Mouse (Mus musculus): ENCODE data around the gene Bbs4. TPM values are rescaled to one million over a fixed set of nuclear protein-coding genes. Genes with fewer than 3 reads are reported as not detected.

Bbs4 gene
- polyA plus RNA-seq, 1 experiment from 2014 or later, result 14.3 TPM

DNA sequence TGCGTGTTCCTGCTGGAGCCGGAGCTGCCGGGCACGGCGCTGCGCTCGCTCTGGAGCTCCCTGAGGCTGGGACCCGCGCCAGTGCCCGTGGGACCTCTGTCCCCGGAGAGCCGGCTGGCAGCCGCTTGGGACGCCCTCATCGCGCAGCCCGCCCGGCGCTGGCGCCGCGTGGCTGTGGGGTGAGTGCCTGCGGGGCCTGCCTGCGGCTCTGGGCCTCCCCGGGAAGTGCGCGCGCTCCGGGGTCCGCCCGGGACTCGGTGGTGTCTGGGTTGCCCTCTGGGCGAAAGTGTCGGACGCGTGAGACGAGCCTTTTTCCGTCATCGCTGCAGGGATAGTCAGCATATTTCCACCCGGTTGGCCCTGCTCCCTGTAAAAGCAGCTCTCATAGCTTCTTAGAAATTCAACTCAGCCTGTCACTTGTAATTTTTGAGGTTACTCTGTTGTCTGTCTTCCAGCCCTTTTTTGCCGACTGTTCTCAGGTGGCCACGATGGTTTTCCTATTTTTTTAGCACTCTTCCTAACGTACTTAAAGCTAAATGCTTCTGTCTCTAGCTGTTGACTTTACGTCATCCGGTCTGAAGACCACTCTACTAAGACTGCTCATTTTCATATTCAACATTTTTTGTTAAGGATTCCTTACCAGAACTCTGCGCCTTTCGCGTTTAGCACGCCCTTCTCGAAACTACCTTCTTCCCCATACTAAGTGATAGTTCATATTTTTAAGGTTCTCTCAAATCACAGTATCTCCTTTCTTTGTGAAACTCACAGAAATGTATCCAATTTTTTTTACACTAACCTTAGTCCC is 61.4 kb downstream of the Bbs4 start:
- peak overlapping the region; percentile 91 for H3K27ac ChIP-seq
- peak; percentile 57; the same call in 1 of the 2 replicates for ATAC-seq (ENCODE audit: borderline replicate concordance, extremely low read depth, low FRiP score, low TSS enrichment)

DNA sequence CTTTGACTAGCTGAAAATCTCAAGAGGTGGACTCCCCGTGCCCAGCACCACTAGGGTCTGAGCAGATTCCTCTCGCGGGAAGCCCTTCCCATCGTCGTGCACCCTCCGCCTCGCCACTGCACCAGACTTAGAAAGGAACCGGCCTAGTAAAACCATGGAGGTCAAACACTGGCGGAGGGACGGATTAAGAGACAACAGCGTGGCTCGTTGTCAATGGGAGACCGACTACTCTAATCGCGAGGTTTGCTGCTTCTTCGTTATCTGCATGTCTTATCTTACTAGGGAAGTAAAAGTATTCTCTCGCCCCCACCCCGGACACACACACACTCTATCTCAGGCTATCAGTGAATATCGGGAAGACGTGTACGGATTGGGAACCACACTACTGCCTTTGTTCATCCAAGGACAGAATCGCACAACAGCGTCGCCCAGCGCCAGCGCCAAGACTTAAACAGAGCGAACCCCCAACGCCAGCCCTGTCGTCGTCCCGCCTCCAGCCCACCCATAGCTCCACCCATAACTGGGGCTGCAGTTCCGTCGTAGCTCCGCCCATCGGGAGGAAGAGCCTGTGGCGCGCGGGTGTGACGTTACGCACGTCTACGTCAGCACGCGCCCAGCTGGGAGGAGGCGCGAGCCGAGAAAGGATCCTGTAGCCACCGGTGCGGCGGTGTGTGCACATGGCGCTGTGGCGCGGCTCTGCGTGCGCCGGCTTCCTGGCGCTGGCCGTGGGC is 62.2 kb downstream of the Bbs4 start, which contains the start of gene Adpgk:
Gene Adpgk (plus strand): TSS at position 602 of the 731 bp plus-strand sequence.
- H3K4me1 ChIP-seq, result peaks cover 30% of the 10 kb centered on the region
- H3K27me3 ChIP-seq, result no peaks in the 10 kb centered on the region
- H3K36me3 ChIP-seq, result no peaks in the 10 kb centered on the region
- H3K9ac ChIP-seq, result peak within 1 kb of the TSS; percentile 77
- ATAC-seq (ENCODE audit: borderline replicate concordance, extremely low read depth, low FRiP score, low TSS enrichment), result peak; percentile 98
- under 1% methylated on average over 58 of the region's 58 CpGs for WGBS
- H3K9me3 ChIP-seq, result no peaks in the 10 kb centered on the region
- H3K4me3 ChIP-seq, result peak within 1 kb of the TSS; percentile 93
- peak within 1 kb of the TSS; percentile 91 for H3K27ac ChIP-seq
- peak within 1 kb of the TSS; percentile 79 for H3K4me2 ChIP-seq

More for the DNA sequence above, 61.4 kb downstream of the Bbs4 start:
- no peaks in the 10 kb centered on the region for H3K27me3 ChIP-seq
- H3K36me3 ChIP-seq, result no peaks in the 10 kb centered on the region
- H3K4me2 ChIP-seq, result peak overlapping the region; percentile 65
- H3K9ac ChIP-seq, result peak overlapping the region; percentile 77
- WGBS, result under 1% methylated on average over 50 of the region's 50 CpGs
- peaks cover 30% of the 10 kb centered on the region for H3K4me1 ChIP-seq
- H3K9me3 ChIP-seq, result no peaks in the 10 kb centered on the region
- H3K4me3 ChIP-seq, result peak overlapping the region; percentile 93

DNA sequence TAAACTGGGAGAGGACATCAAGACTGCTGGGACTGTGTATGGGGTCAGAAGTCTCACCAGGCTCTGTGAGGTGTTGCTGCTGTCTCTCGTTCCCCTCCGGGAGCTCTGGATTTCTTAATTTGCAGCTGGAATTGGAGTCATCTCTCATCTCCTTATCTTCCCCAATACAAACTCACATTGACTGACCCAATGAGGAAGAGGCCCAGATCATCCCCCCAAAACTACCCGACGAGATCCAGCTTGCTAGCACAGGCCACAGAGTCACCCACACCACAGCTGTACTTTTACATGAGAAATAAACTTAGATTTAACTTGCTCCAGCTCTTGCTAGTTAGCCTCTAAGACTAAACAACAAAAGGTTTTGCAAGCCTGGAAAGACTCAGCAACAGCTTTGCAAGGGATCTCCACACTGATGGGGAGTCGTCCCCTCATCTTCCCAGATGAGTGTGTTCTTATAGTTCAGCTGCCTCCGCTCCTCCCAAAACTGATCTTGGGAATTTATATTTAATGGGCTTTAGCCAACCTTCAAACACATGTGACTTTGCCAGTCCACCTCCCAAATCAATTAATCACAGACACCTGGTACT is 63.7 kb downstream of the Bbs4 start:
- 50% methylated on average over 6 of the region's 6 CpGs for WGBS
- Histone ChIP-seq H3K4me1 (peaks cover 30% of the 10 kb centered on the region), H3K27ac (peak overlapping the region; percentile 91), H3K4me2 (no peak overlapping the region), H3K27me3 (no peaks in the 10 kb centered on the region), H3K36me3 (no peaks in the 10 kb centered on the region), H3K9me3 (no peaks in the 10 kb centered on the region), H3K9ac (no peak overlapping the region; the same call in 1 of the 2 replicates), H3K4me3 (no peak overlapping the region)
- no peak for ATAC-seq (ENCODE audit: borderline replicate concordance, extremely low read depth, low FRiP score, low TSS enrichment)

DNA sequence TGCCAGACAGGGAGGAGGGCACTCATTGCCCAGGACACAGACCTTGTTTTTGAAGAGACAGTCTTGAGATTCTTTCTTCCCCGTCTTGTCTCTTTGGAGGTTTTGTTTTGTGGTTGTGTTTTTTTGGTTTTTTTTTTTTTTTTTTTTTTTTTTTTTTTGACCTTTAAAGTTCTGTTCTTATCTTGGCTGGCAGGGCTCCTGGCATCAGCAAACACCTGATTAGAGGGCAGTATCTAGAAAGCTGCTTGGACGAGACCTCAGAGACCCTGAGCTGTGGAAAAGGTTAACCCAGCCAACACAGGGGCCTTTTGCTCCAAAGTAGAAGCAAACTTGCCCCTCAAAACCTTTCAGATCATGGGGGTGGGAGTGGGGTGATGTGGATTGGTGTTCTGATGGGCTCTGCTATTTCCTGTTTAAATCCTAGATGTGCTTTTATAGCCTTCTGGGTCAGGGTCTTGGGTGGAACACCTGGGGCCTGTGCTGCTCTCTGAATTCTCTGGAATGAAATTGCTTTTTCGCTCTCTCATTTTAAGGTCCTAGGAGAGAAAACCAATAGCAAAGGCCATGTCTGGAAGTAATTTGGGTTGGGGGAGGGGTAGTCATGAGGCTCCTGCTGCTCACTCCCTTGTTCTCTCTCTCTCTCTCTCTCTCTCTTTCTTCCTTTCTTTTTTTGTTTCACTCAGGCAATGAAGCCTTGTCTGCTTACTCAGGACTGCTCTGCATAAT is 64.5 kb downstream of the Bbs4 start:
- Histone ChIP-seq H3K27me3 (no peaks in the 10 kb centered on the region), H3K4me2 (no peak overlapping the region), H3K9me3 (no peaks in the 10 kb centered on the region), H3K4me1 (peaks cover 30% of the 10 kb centered on the region), H3K9ac (no peak overlapping the region; the same call in 1 of the 2 replicates), H3K36me3 (no peaks in the 10 kb centered on the region), H3K4me3 (no peak overlapping the region), H3K27ac (peak overlapping the region; percentile 91)
- 57% methylated on average over 3 of the region's 3 CpGs for WGBS
- no peak for ATAC-seq (ENCODE audit: borderline replicate concordance, extremely low read depth, low FRiP score, low TSS enrichment)

GRCm38 (mm10) chr9:59288058-59288457 is 65.2 kb downstream of the Bbs4 start:
- Histone ChIP-seq H3K4me3 (no peak overlapping the region), H3K36me3 (no peaks in the 10 kb centered on the region), H3K4me2 (no peak overlapping the region), H3K9ac (no peak overlapping the region), H3K27me3 (no peaks in the 10 kb centered on the region), H3K9me3 (no peaks in the 10 kb centered on the region), H3K27ac (no peak overlapping the region), H3K4me1 (peaks cover 27% of the 10 kb centered on the region)
- ATAC-seq (ENCODE audit: borderline replicate concordance, extremely low read depth, low FRiP score, low TSS enrichment), result no peak
- 79% methylated on average over 5 of the region's 5 CpGs for WGBS

- Histone ChIP-seq H3K36me3 (no peaks in the 10 kb centered on the region), H3K27ac (no peak overlapping the region), H3K9me3 (no peaks in the 10 kb centered on the region), H3K4me1 (peaks cover 24% of the 10 kb centered on the region), H3K27me3 (no peaks in the 10 kb centered on the region), H3K4me2 (no peak overlapping the region), H3K4me3 (no peak overlapping the region), H3K9ac (no peak overlapping the region)
- 63% methylated on average over 6 of the region's 6 CpGs for WGBS
- ATAC-seq (ENCODE audit: borderline replicate concordance, extremely low read depth, low FRiP score, low TSS enrichment), result no peak
Observed at GRCm38 (mm10) chr9:59285614-59286013, 67.7 kb downstream of the Bbs4 start.

GRCm38 (mm10) chr9:59282683-59282986 is 70.7 kb downstream of the Bbs4 start:
- no peak overlapping the region for H3K27ac ChIP-seq
- ATAC-seq (ENCODE audit: borderline replicate concordance, extremely low read depth, low FRiP score, low TSS enrichment), result no peak; the same call in 1 of the 2 replicates
- no peaks in the 10 kb centered on the region for H3K9me3 ChIP-seq
- H3K36me3 ChIP-seq, result no peaks in the 10 kb centered on the region
- no peaks in the 10 kb centered on the region for H3K27me3 ChIP-seq
- no peak overlapping the region for H3K9ac ChIP-seq
- peak overlapping the region; percentile 39 for H3K4me2 ChIP-seq
- 41% methylated on average over 7 of the region's 7 CpGs for WGBS
- no peak overlapping the region for H3K4me3 ChIP-seq
- peaks cover 9% of the 10 kb centered on the region for H3K4me1 ChIP-seq

DNA sequence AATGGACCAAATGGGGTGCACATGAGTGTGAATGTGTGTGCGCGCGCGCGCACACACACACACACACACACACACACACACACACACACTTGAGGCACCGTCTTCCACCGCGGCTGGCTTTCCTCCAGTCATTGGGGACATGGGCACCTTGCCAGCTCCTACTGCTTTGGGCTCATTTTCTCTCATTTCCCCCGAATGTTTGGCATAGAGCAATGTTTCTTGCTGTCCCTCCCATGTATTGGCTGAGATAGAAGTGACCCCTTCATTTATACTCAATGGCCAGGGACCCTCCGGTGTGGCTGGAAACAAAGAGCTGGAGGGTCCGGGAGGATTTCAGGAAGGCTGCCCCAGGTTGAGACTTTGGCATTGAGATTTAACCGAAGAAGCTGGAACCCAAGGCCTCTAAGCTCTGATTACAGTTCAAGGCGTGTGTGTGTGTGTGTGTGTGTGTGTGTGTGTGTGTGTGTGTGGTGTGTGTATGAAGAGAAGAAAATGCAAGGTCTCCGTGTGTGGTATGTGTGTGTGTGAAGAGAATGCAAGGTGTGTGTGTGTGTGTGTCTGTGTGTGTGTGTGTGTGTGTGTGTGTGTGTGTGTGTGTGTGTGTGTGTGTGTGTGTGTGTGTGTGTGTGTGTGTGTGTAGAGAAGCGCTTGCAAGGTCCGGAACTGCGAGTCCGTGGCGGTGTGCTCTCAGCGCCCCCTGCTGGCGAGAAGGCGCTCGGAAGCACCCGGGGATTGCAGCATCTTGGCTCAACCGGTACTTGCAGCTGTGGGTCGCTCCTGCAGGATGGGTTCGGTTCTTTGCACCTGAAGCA is 71.2 kb downstream of the Bbs4 start:
- H3K27me3 ChIP-seq, result no peaks in the 10 kb centered on the region
- H3K9me3 ChIP-seq, result no peaks in the 10 kb centered on the region
- H3K4me1 ChIP-seq, result peaks cover 9% of the 10 kb centered on the region
- no peaks in the 10 kb centered on the region for H3K36me3 ChIP-seq
- peak overlapping the region; percentile 39 for H3K4me2 ChIP-seq
- no peak overlapping the region for H3K9ac ChIP-seq
- H3K4me3 ChIP-seq, result no peak overlapping the region
- H3K27ac ChIP-seq, result no peak overlapping the region
- peak; percentile 73 for ATAC-seq (ENCODE audit: borderline replicate concordance, extremely low read depth, low FRiP score, low TSS enrichment)
- WGBS, result 43% methylated on average over 19 of the region's 27 CpGs

DNA sequence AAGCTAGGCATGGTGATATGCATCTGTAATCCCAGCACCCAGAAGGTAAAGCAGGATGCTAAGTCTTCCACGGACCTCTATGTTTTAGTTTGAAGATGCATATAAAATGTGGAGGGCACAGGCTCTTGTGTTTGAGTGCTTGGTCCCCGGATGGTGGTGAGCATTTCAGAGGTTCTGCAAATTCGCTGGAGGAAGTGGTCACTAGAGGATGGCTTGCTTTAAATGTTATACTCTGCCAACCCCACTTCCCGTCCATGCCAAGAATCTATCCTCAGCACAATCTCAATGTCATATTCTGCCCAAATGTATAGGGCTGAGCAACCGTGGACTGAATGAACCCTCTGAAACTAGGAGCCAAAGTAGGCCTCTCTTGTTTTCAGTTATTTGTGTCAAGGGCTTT is 72.4 kb downstream of the Bbs4 start:
- no peak overlapping the region for H3K9ac ChIP-seq
- H3K27ac ChIP-seq, result no peak overlapping the region
- no peak overlapping the region for H3K4me2 ChIP-seq
- peaks cover 9% of the 10 kb centered on the region for H3K4me1 ChIP-seq
- H3K36me3 ChIP-seq, result no peaks in the 10 kb centered on the region
- no peaks in the 10 kb centered on the region for H3K9me3 ChIP-seq
- WGBS, result 88% methylated on average over 5 of the region's 5 CpGs
- no peak for ATAC-seq (ENCODE audit: borderline replicate concordance, extremely low read depth, low FRiP score, low TSS enrichment)
- no peak overlapping the region for H3K4me3 ChIP-seq
- no peaks in the 10 kb centered on the region for H3K27me3 ChIP-seq

DNA sequence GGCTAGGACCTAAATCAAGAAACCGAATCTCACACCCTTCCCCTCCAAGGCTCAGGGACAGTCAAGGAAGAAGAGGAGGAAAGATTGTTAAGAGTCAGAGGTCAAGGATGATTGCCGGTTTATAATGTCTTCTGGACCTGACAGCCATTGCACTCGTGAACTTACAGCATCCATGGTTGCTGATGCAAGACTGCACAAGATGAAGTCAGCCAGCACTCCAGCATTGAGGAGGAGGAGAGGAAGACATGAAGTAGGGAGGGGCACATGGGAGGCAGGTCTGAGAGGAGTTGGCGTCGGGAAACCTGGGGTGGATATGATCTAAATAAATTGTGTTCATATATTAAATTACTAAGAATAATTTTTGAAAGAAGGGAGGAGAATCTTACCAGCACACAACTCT is 74.6 kb downstream of the Bbs4 start:
- 43% methylated on average over 5 of the region's 5 CpGs for WGBS
- Histone ChIP-seq H3K27ac (no peak overlapping the region), H3K4me3 (no peak overlapping the region), H3K36me3 (no peaks in the 10 kb centered on the region), H3K9me3 (no peaks in the 10 kb centered on the region), H3K4me1 (peaks cover 9% of the 10 kb centered on the region), H3K4me2 (no peak overlapping the region), H3K27me3 (no peaks in the 10 kb centered on the region), H3K9ac (no peak overlapping the region)
- ATAC-seq (ENCODE audit: borderline replicate concordance, extremely low read depth, low FRiP score, low TSS enrichment), result no peak

- Histone ChIP-seq H3K9ac (no peak overlapping the region), H3K4me3 (no peak overlapping the region), H3K27ac (no peak overlapping the region), H3K27me3 (no peaks in the 10 kb centered on the region), H3K4me1 (peaks cover 9% of the 10 kb centered on the region), H3K4me2 (no peak overlapping the region), H3K36me3 (no peaks in the 10 kb centered on the region), H3K9me3 (no peaks in the 10 kb centered on the region)
- WGBS, result 88% methylated on average over 2 of the region's 2 CpGs
- ATAC-seq (ENCODE audit: borderline replicate concordance, extremely low read depth, low FRiP score, low TSS enrichment), result no peak
Observed at GRCm38 (mm10) chr9:59278199-59278598, 75.1 kb downstream of the Bbs4 start.
